Mouse (Mus musculus) right cerebral cortex, adult 18-20 months (tissue): Measurements from ENCODE around the gene Rrp15.

Source experiments
- DNase-seq: peaks from one replicate; pipeline ENCODE4 v3.0.0; 2022; ENCODE audit warnings: mixed read lengths

Gene Rrp15

GRCm38 (mm10) chr1:186712802-186713471 lies 36.2 kb downstream of the Rrp15 start:
- DNase-seq: peak; percentile 30

- peak; percentile 42 for DNase-seq
These were observed 43.3 kb downstream of the Rrp15 start, which contains the start of gene Tgfb2 for GRCm38 (mm10) chr1:186705915-186706248. Tgfb2 (minus strand) TSS chr1:186705989.

- DNase-seq: peak; percentile 53
These were observed 43.8 kb downstream of the Rrp15 start for GRCm38 (mm10) chr1:186705203-186705914.

DNA sequence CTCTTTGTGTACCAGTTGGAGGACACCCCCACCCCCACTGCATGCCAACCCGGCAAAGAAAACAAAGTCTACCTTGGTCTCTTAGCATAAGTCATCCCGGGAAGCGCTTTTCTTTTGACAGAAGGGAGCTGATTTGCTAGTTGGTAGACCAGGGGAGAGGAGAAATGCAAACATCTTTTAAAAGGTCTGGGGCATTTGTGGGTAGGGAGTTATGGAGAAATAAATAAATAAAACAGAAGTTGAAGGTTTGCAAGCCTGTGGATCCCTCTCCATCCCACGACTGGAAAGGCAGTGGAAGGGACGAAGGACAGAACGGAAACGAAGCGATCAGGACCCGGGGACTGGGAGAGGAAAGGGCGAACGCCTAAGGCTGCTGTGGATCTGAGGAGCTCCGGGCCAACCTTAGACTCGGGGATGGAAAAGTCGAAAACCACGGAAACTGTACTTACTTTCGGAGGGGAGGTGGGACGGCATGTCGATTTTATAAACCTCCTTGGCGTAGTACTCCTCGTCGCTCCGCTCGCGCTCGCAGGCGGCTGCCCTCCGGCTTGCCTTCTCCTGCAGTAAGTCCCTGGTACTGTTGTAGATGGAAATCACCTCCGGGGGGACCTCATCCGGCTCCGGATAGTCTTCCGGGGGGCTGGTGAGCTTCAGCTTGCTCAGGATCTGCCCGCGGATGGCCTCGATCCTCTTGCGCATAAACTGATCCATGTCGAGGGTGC lies 45.0 kb downstream of the Rrp15 start:
- DNase-seq: no peak

GRCm38 (mm10) chr1:186703256-186703979 lies 45.7 kb downstream of the Rrp15 start:
- DNase-seq: no peak

GRCm38 (mm10) chr1:186702391-186703255 lies 46.5 kb downstream of the Rrp15 start:
- DNase-seq: no peak

DNA sequence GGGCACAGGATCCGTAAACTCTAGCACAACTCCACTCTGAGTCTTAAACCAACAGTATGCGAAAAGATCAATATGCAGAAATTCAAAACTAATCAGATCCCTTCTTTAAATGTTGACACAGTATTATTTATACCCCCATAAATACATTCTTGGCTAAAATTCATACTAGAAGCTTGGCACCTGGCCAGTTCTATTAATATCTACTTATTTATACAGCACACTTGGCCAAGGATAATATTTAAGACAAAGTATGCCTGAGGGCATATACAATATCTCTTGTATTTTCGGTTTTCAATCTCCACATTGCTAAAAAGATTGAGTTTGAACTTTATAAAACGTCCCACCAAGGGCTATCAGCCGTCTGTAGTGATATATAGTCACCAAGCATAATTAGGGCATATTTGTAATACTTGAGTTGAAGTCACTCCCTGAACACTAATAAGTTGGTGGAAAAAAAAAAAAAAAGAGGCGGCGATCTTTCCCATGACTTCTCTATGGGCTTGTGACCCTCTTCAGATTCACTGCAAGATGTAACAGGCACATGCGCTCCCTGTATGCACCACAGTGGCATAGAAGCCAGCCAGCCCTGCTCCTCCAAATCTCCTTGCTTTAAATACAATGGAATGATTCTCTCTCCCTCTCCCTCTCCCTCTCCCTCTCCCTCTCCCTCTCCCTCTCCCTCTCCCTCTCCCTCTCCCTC lies 47.8 kb downstream of the Rrp15 start:
- no peak for DNase-seq

GRCm38 (mm10) chr1:186700496-186700895 lies 48.7 kb downstream of the Rrp15 start:
- DNase-seq: no peak

GRCm38 (mm10) chr1:186698583-186699338 lies 50.4 kb downstream of the Rrp15 start:
- DNase-seq: no peak

- no peak for DNase-seq
These were observed 52.9 kb downstream of the Rrp15 start for GRCm38 (mm10) chr1:186696231-186696630.

GRCm38 (mm10) chr1:186695361-186695760 lies 53.8 kb downstream of the Rrp15 start:
- DNase-seq: no peak

- DNase-seq: no peak
These were observed 56.8 kb downstream of the Rrp15 start for GRCm38 (mm10) chr1:186692370-186692769.

- no peak for DNase-seq
These were observed 57.5 kb downstream of the Rrp15 start for GRCm38 (mm10) chr1:186691708-186692107.

DNA sequence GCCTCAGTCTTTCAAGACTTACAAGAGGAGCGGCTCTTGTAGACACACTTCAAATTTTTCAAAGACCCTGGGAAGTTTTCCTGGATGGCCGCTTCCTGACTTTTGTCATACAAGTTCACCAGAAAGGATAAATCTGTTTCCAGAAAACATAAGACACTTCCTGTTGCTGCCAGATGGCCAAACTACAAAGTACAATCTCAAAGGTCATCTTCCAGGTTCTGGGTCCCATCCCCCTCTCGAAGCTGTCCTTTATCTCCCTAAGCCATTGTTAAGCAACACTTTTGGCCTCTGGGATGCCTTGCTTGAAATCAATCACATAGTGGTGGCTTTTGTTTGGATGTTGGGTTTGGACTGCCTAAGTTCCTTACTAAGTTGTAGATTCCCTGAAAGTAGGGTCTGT lies 65.1 kb downstream of the Rrp15 start:
- no peak for DNase-seq

GRCm38 (mm10) chr1:186682606-186683005 lies 66.6 kb downstream of the Rrp15 start:
- no peak for DNase-seq

DNA sequence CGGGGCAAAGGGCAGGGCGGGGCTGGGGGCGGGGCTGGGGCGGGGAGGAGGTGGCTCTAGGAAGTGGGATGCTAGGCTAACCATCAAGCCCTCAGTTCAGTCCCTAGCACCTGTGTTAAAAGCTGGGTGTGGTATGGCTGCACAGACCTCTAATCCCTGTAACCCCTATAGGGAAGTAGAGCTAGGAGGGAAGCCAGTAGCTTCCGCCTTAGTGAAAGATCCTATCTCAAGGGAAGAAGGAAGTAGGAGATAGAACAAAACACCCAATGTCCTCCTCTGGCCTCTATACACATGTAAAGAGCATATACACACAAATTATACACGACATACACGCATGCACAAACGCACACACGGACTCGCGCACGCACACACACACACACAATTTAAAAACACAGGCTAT lies 71.5 kb downstream of the Rrp15 start:
- DNase-seq: no peak

DNA sequence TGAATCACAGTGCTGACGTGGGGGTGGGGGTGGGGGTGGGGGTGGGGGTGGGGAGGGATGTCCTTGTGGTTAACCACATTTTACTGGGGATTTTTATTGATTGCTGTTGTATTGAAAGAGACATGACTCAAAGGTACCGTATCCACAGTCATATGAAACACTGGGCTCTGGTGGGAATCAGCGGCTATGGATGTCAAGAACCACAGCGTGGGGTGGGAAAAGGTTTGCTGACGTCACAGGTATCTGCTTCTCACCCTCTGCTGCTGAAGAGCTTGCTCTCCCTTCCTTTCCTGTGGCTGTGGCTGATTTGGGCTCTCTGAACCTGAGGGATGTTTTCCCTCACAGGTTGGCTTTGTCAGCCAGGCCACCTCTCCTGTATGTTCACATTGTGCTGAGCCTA lies 73.0 kb downstream of the Rrp15 start:
- DNase-seq: no peak

DNA sequence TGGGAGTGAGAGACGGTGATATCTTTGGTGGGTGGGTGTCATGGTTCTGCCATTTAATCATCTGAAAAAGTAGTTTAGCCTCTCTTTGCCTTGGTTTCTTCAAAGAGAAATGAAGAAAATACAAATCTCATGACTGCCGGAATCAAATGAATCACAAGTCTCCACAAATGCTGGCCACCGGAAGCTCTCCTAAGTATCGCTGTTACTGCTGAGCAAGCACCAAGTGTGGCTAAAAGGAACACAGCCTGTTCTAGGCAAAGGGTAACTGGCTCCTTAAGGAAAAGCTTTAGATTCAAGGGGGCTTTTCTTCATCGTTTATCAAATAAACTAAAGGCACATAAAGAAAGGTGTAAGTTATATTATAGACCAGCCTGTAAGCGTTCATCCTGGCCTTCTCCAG lies 73.9 kb downstream of the Rrp15 start:
- no peak for DNase-seq

GRCm38 (mm10) chr1:186674621-186675020 lies 74.5 kb downstream of the Rrp15 start:
- no peak for DNase-seq

DNA sequence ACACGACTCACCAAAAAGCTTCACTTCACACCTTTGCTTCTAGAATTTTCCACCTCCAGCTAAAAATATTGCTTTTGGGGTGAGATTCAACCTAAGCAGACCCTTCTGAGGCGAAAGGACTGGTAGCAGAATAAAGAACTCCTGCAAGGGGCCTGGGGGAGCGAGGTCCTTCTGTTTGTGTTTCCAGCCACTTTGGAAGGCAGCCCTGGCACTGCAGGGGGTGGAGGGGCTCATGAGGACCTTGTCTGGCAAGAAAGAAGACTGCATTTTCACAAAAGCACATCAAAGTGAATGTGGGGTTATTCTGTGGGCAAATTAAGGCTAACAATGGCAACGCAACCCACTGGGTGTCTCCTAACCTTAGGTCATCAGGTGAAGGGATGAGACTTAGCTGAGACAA lies 76.0 kb downstream of the Rrp15 start:
- no peak for DNase-seq
